Mouse (Mus musculus) T-helper 1 cell (primary cell): ENCODE data around the gene Atp10b.
"Not testable (repeated sequence)": the region's sequence is repeated elsewhere in the genome, so short reads cannot be mapped to it uniquely, and the experiment has no call there.

Experiments
- in situ Hi-C: fragments of 300-600 bp; cut with MboI, MseI; formaldehyde crosslinking; loops from one replicate; pipeline ENCODE4 v1.15.1; 2025; ENCODE audit warnings: high pct_unique_total_duplicates

Atp10b gene

GRCm38 (mm10) chr11:43149577-43149976 is at the start of gene Atp10b:
Atp10b (plus strand) TSS chr11:43149877.
- in situ Hi-C loops, result no loop called here

- in situ Hi-C loops, result no loop called here
These were observed 48.3 kb upstream of the Atp10b start for GRCm38 (mm10) chr11:43101357-43101756.

DNA sequence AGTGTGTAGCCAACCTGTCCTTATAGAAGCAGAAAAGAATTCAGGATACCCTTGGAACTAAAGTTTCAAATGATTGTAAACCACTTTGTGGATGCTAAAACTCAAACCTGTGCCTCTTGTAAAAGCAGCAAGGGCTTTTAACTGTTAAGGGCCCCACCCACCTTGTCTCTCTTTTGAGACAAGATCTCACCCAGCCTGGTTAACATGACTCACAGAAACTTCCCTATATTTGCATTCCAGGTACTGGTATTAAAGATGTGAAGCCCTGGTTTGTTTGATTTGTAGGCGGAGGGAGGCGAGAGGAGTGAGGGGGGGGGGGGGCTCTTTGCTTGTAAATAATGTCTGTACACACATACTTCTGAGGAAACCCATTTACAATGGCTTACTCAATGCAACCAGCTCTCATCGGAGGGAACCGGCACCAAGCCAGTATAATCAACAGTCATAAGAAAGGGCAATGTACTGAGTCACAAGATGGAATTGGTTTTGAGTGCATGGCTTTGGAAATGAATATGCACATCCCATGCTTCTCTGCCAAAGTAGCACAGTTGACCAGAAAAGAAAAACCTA is 23.7 kb upstream of the Atp10b start:
- in situ Hi-C loops, result no loop called here

DNA sequence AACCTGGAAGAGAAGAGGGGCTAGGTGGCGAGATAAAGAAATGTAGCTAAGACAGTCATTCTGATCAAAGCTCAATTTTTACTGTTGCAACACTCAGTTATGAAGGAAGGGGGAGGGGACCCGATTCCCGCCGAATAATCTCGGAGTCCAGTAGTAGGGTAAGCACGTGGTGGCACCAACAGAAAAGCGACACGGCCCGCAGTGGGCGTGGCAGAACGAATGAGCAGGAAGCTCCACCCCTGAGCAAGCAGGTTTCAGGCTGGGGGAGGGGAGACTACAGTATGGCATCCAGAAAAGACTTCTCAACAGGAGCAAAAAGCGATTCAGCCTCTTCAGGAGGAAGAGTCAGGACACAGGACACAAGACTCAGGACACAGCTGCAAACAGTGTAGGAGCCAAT is 23.1 kb upstream of the Atp10b start:
- in situ Hi-C loops, result not testable (repeated sequence)

- in situ Hi-C loops, result no loop called here
These were observed 8.4 kb upstream of the Atp10b start for GRCm38 (mm10) chr11:43141296-43141695.

DNA sequence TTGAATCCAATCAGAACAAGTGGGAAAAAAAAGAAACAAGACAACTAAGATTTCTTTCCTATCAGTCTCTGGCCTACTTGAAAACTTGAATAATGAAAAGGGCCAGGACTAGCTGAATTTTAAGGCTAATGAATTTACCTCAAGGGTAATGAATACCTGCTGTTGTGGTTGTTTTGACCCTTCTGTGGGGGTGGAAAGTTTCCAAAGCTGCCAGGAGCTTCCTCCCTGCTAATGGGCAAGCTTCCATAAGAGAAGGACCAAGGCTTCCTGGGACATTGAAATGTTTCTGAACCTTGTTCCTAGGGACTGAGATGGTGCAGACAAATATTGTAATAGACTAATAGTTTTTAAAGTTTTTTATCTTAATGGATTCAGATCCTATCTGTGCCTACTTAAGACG is 6.9 kb upstream of the Atp10b start:
- in situ Hi-C loops, result no loop called here

DNA sequence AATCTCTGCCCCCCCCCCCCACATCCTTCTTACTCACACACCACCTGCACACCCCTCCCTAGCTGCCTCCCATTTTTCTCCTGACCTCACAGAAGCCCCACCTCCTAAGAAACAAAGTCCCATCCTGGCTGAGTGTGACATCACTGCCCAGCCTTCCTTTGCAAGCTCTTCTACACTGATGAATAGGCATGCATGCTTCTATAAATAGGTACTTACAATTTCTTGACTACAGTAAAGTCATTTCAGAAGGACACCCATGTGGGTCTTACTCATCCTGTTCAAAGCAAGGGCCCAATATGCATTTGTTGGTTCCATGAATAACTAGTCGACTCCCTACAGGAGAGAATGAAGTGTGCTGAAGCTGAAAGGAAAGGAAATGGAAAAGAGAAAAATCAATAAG is 5.5 kb upstream of the Atp10b start:
- in situ Hi-C loops, result no loop called here

GRCm38 (mm10) chr11:43144882-43145281 is 4.8 kb upstream of the Atp10b start:
- in situ Hi-C loops, result not testable (repeated sequence)

GRCm38 (mm10) chr11:43147380-43147779 is 2.3 kb upstream of the Atp10b start:
- in situ Hi-C loops, result no loop called here

DNA sequence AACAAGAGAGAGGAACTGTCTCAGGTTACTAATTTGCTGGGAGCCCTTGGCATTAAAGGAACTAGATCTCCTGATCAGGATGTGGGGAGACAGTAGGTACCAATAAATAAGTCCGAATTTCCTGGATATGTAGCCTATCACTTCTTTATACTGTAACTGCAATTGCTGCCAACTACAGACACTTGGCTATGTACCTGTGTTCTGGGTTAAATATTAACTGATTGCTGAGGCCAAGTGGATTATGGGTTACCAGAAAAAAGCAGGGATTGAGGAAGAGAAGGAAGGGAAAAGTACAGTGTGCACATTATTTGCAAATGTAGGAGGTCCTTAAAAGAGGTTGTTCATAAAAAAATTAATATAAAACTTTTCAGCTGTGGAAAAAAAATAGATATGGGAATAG is 1.3 kb upstream of the Atp10b start:
- in situ Hi-C loops, result no loop called here

DNA sequence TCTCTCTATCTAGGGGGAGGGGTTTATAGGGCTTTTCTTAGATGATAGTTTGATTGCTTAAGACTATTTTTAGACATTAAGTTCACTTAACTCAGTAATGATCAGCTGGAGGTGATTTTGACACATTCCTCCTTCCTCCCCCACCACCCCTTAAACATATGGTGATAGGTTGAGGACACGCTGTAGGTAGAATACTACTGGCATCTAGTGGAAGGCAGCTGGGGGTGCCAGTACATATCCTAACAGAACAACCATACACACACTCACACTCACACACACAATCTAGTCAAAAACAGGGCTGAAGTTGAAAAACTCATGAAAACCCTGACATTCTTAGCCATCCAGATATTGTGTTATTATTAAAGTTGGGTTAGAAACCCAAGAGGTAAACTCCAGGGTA is 5.3 kb downstream of the Atp10b start:
- in situ Hi-C loops, result no loop called here

GRCm38 (mm10) chr11:43155417-43155816 is 5.7 kb downstream of the Atp10b start:
- in situ Hi-C loops, result no loop called here

GRCm38 (mm10) chr11:43158814-43159213 is 9.1 kb downstream of the Atp10b start:
- in situ Hi-C loops, result no loop called here

DNA sequence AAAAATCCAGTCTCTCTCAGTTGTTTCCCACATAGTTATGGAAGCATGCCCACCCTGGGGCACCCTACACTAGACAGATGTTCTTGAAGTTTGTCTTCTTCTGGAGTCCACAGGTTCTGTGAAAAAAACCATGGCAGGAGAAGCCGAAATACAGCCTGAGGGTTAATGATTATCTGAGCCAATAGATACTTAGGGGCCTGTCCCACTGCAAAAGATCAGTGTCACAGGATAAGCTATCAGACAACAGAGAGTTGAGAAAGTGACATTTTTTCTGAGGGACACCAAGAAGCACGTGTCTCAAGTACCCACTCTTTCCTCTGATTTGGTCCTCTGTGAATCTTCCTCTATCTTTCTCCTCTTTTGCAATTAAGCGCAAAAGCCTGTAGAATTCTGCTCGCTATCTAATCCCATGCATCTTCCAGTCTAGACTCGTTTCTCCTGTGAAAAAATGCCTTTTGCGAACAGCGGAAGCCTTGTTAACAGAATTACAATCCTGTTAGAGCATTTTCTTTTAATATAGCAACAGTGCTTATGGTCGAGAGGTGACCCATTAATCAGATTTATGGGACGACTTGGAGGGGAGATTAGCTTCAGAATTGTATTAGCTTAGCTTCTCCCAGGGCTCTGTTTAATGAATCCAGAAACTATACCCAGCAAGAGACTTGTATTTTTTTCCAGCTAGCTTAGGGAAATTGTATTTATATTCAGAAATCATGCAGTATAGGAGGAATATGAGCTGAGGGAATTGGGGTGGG is 10.7 kb downstream of the Atp10b start:
- in situ Hi-C loops, result no loop called here

DNA sequence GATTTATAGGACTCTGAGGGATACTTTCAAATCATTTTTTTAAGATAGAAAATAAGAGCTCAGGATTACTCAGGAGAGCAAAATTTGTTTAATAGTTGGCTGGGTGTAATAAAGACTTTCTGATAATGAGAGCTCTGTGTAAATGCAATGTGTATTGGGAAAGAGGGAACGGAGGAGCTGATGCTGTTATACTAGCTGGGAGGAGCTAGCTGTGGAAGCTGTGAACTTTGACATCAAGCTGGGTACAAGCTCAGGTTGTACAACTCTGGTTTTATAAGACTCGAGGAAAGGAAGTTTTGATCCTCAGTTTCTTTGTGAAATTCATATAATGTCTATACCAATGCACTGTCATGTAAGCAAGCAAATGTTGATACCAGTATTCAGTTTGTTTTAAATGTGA is 20.9 kb downstream of the Atp10b start:
- in situ Hi-C loops, result no loop called here

DNA sequence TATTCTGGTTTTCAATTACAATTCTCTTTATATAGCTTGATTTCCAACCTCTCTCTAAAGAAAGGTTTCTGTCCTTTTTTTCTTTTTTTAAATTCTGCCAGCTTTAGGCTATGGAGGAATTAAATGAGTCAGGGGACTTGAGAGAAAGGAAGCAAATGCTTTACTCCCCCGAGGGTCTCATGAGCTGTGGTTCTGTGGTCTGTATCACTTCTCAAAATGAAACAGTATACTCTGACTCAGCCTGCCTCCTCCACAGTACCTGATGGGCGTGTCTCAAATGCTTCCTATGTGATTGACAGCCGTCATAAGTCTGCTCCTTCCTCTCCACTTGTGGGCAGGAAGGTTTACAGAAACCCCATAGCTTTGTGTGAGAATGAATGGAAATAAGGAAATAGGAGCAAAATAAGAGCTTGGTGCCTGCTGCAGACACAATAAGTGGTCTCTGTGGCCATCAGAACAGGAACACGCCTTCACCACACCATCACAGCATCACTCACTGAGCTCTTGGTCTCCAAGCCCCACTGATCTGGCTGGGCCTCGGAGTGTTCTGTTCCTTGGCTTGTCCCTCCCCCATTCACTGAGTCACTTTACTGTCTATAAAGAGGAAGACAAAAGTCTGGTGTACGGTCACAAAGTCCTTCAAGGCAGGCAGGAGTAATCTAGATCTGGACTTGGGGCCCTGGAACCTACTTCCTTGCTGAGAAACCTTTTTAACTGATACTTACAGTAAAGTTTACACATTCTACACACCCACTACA is 24.9 kb downstream of the Atp10b start:
- in situ Hi-C loops, result no loop called here

GRCm38 (mm10) chr11:43182401-43182800 is 32.7 kb downstream of the Atp10b start:
- in situ Hi-C loops, result no loop called here

- in situ Hi-C loops, result no loop called here
These were observed 33.1 kb downstream of the Atp10b start for GRCm38 (mm10) chr11:43182816-43183215.

GRCm38 (mm10) chr11:43183457-43183856 is 33.8 kb downstream of the Atp10b start:
- in situ Hi-C loops, result no loop called here

DNA sequence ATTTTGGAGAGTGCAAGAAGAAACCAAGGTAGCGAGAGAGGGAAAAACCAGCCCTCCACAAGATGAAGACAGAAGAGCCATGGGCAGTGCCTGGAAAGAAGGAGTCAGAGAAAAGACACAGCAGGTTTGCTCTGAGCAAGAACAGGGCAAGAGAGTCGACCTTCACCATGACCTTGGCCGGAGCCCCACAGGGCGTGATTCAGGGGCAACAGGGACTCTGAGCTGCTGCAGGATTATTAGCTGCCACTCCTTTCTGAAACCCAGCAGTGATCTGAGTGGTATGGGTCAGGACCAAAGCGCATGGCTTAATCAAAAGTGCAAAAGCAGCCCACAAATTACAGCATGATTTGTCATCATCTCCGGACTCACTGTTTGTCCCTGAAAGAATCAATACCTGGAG is 36.6 kb downstream of the Atp10b start:
- in situ Hi-C loops, result no loop called here

- in situ Hi-C loops, result no loop called here
These were observed 40.3 kb downstream of the Atp10b start for GRCm38 (mm10) chr11:43189817-43190593.

- in situ Hi-C loops, result no loop called here
These were observed 49.1 kb downstream of the Atp10b start for GRCm38 (mm10) chr11:43198811-43199210.
